10 mouse cellular contexts compared by ENCODE assay signal in genomic region chr5:32084401-32084804, GRCm38 (mm10). TPM values are rescaled to one million over a fixed set of nuclear protein-coding genes. Genes with fewer than 3 reads are reported as not detected.
DNase-seq lines count a peak whose midpoint lies in the region; ATAC-seq lines count a peak whose summit lies in the region.
"Had no signal": no experiment of that assay in that cellular context is flagged by ENCODE, and none has a peak within 500 bp of the region (broad histone marks: within the 10 kb centered on the region; RNA-seq: fewer than 3 reads in every experiment).

No protein-coding gene starts in this region.

- peak overlapping the region; percentile 28; the same call in 1 of the 2 replicates for H3K27ac ChIP-seq in kidney, embryonic 15.5 days
- H3K27ac ChIP-seq in forebrain, embryonic 16.5 days (ENCODE audit: low read length), result no peak overlapping the region
- H3K27ac ChIP-seq: liver, embryonic 14.5 days had no signal

- WGBS in kidney, embryonic 15.5 days, result 64% methylated on average over 10 of the region's 10 CpGs
- 83% methylated on average over 10 of the region's 10 CpGs for WGBS in forebrain, embryonic 16.5 days

- peaks cover 17% of the 10 kb centered on the region for H3K4me1 ChIP-seq in kidney, embryonic 15.5 days
- no peaks in the 10 kb centered on the region for H3K4me1 ChIP-seq in forebrain, embryonic 16.5 days (replicated peaks; ENCODE audit: control insufficient read depth, insufficient read depth, low read length)

- H3K27me3 ChIP-seq in kidney, embryonic 15.5 days, result no peaks in the 10 kb centered on the region
- no peaks in the 10 kb centered on the region for H3K27me3 ChIP-seq in forebrain, embryonic 16.5 days (replicated peaks; ENCODE audit: control insufficient read depth, insufficient read depth, low read length)

- ATAC-seq in kidney, embryonic 15.5 days (replicated peaks; ENCODE audit: low FRiP score), result peak; percentile 52; the same call in 1 of the 2 replicates
- no peak for ATAC-seq in forebrain, embryonic 16.5 days
- ATAC-seq: activated CD4-positive, CD25-positive, alpha-beta regulatory T cell, adult 4 months had no signal

- H3K9ac ChIP-seq in kidney, embryonic 15.5 days, result no peak overlapping the region
- H3K9ac ChIP-seq in forebrain, embryonic 16.5 days (replicated peaks; ENCODE audit: low read depth, low read length), result no peak overlapping the region
- H3K9ac ChIP-seq: liver, embryonic 14.5 days had no signal

- H3K36me3 ChIP-seq in kidney, embryonic 15.5 days, result no peaks in the 10 kb centered on the region
- no peaks in the 10 kb centered on the region for H3K36me3 ChIP-seq in forebrain, embryonic 16.5 days (ENCODE audit: control insufficient read depth, insufficient read depth)

- H3K9me3 ChIP-seq in kidney, embryonic 15.5 days (replicated peaks), result no peaks in the 10 kb centered on the region
- H3K9me3 ChIP-seq in forebrain, embryonic 16.5 days (ENCODE audit: control insufficient read depth, low read length), result no peaks in the 10 kb centered on the region

- no peak overlapping the region for H3K4me2 ChIP-seq in kidney, embryonic 15.5 days
- H3K4me2 ChIP-seq in forebrain, embryonic 16.5 days (ENCODE audit: low read length), result no peak overlapping the region

- peak; percentile 16 for DNase-seq in kidney, adult 9 months
- no peak for DNase-seq in kidney, adult 11 months
- peak; percentile 84 for DNase-seq in fibroblast of lung, adult 2 months (ENCODE audit: low read depth)
- peak; percentile 56 for DNase-seq in lung, postnatal 14 days
- DNase-seq in thymus, postnatal 4 days, result no peak
- DNase-seq: heart, postnatal 10 days had no signal

- H3K4me3 ChIP-seq in kidney, embryonic 15.5 days (replicated peaks), result no peak overlapping the region
- H3K4me3 ChIP-seq in forebrain, embryonic 16.5 days (replicated peaks; ENCODE audit: low read length), result no peak overlapping the region

RNA-seq across cellular contexts. Expression of gene Fosl2, which starts 51.2 kb away (rescaled TPM):
- polyA plus RNA-seq in kidney, embryonic 15.5 days (2015; fragmentation: Nextera tagmentation; extraction: Ambion mirVana), result 5.4 and 6.2 TPM in 2 replicates
- polyA plus RNA-seq in forebrain, embryonic 16.5 days (2015; fragmentation: Nextera tagmentation; extraction: Ambion mirVana), result 3.7 and 3.8 TPM in 2 replicates

Comparison
In these comparisons a context has a peak if more than half of its experiments do, and no peak if none do; other contexts are left out.
1. DNase-seq: peak in kidney, adult 9 months (single experiment), fibroblast of lung, adult 2 months (single experiment) and lung, postnatal 14 days (single experiment); none in kidney, adult 11 months (single experiment) and thymus, postnatal 4 days (single experiment).